Mouse (Mus musculus): ENCODE results near the gene Gp1ba.
A peak's percentile ranks its signal among the peaks of the same experiment; 100 is the strongest.

The Gp1ba gene

GRCm38 (mm10) chr11:70674014-70674413 is 35.1 kb downstream of the Gp1ba start:
- DNase-seq = no peak

DNA sequence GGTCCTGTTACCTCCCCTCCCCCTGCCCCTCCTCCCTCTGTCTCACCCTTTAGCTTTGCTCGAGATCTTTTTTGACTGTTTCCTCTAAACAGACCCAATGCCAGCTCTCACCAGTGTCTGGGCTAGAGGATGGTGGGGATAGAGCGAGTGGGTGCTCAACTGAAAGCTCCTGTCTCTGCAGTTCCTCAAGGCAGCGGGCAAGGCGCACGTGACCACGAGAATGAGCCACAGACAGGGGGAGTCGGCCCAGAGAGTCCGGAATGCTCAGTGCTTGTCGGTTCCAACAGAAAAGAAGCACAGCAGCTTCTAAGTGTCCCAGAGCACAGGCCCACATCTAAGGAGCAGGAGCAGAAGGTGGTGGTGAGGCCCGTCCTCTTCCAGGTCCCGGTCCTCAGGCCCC is 35.6 kb downstream of the Gp1ba start:
- DNase-seq = no peak

DNA sequence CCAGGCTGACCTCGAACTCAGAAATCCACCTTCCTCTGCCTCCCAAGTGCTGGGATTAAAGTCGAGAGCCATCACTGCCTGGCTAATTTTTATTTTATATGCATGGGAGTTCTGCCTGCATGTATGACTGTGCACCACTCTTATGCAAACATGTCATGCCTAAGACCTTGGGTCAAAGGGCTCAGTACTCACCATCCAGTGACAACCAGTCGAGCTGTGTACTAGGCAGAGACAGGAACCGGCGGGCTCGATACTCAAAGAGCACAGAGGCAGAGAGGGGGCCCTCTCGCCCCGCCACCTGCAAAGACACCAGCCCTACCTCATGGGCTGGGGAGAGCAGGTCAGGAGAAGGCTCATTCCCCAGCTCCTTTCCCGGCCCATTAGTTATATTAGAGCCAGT is 39.2 kb downstream of the Gp1ba start:
- no peak for DNase-seq

DNA sequence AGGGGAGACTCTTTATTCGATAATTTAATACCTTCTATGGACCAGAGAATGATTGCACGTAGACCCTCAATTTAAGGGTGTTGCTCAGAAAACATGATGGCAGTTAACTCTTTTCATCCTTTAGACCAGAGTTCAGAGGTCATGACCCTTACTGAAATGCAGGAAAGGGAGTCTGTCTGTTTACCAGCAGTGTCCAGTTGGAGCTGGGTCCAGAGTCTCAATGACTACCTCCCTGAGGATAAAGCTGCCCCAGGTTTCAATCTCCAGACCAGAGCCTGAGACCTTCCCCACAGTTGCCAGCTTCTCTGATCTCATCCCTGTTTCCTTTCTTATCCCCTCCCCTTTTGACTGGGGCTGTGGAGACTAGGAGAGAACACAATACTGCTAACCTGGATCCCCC is 39.7 kb downstream of the Gp1ba start:
- DNase-seq = no peak

GRCm38 (mm10) chr11:70679361-70679760 is 40.4 kb downstream of the Gp1ba start:
- DNase-seq = no peak

GRCm38 (mm10) chr11:70679894-70680293 is 41.0 kb downstream of the Gp1ba start:
- DNase-seq = no peak

- DNase-seq = no peak
These were observed 42.2 kb downstream of the Gp1ba start for GRCm38 (mm10) chr11:70681170-70681569.

DNA sequence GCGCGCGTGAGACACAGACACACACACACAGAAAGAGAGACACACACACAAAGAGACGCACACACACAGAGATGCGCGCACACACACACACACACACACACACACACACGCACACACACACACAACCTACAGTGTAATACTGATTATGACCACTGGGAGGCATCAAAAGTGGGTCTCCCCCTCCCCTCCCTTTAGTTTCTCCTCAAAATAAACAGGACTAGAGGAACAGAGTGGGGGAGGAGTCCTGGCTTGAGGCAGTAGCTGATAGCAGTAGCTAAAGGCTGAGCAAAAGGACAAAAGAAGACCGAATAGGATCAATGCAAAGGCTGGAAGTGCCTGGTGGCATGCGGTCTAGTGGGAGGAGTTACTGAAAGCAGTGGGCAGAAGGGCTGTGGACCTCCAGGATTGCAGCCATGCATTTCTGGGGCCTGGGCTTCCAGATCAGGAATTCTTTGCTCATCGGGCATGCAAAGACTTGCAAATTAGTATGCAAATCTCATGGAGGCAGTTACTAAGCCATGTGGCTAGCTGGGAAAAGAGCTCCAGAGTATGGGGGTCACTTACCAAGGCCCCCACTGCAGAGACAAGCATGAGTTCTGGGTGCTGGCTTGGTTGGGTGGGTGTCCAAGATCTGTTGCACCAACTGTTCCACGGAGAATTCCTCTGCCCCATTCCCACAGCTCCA is 43.1 kb downstream of the Gp1ba start:
- DNase-seq = no peak

DNA sequence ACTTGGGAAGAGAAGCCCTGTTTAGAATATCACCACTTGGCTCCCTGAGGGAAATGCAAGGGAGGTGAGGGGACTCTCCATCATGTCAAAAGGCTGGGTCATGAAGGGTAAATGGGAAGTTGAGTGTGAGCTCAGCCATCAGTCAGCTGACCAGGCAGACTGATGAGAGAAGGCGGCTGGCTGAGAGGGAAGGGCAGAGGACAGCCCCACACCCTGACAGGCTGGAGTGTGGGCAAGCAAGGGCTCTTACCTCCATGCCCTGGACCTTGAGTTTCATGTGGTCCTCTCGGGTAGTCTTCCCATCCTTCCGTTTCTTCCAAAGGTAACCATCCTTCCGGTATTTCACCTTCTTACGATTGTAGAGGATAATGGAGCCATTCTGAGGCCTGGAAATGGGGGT is 44.7 kb downstream of the Gp1ba start:
- DNase-seq = no peak

GRCm38 (mm10) chr11:70686901-70687566 is 48.1 kb downstream of the Gp1ba start:
- DNase-seq = no peak

- DNase-seq = peak; percentile 83 to 87
These were observed 48.8 kb downstream of the Gp1ba start, which contains the start of gene Camta2 for GRCm38 (mm10) chr11:70687601-70688199. TSS of gene Camta2 (minus strand) at chr11:70688105.

GRCm38 (mm10) chr11:70688372-70688771 is 49.5 kb downstream of the Gp1ba start:
- no peak for DNase-seq

DNA sequence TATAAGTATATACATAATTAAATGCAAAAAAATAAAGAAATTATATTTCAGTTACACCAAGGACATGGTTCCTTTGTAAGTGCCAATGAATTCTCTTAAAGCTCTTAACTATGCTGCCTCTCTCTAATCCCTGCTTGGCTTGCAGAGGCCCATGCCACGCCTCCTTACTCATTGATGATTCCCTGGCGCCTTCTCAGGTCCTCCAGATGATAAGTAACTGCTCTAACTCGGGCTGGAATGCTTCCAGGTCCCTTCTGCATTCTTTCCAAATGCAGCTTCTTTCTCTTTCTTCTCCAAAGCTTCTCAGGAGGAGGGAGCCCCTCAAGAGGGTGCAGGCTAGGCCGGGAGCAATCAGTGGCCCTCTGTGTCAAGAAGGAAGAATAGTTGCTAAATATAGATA is 50.7 kb downstream of the Gp1ba start:
- peak; percentile 64 to 68 for DNase-seq
